Mouse (Mus musculus) R1 (cell line): Measurements from ENCODE around the gene Rbm4b.

Experiments used
- DNase-seq: peaks from one replicate; pipeline ENCODE4 v3.0.0-alpha.2; 2018; ENCODE audit warnings: low read depth, low spot score

Rbm4b gene

GRCm38 (mm10) chr19:4810746-4811062, 54.4 kb downstream of the Rbm4b start:
- no peak for DNase-seq

GRCm38 (mm10) chr19:4811063-4811908, 55.0 kb downstream of the Rbm4b start, which contains the start of the genes Gm21992 and Rbm14:
TSS of gene Gm21992 (minus strand) at chr19:4811612.
TSS of gene Rbm14 (minus strand) at chr19:4811634.
- peak; percentile 100 for DNase-seq

GRCm38 (mm10) chr19:4811909-4812242, 55.6 kb downstream of the Rbm4b start:
- no peak for DNase-seq

GRCm38 (mm10) chr19:4812334-4812949, 56.1 kb downstream of the Rbm4b start:
- peak; percentile 43 for DNase-seq

- DNase-seq: peak; percentile 88
Measured at GRCm38 (mm10) chr19:4813015-4813414, 56.7 kb downstream of the Rbm4b start.
